Mouse (Mus musculus): ENCODE data around the gene Gpat2.

The Gpat2 gene

DNA sequence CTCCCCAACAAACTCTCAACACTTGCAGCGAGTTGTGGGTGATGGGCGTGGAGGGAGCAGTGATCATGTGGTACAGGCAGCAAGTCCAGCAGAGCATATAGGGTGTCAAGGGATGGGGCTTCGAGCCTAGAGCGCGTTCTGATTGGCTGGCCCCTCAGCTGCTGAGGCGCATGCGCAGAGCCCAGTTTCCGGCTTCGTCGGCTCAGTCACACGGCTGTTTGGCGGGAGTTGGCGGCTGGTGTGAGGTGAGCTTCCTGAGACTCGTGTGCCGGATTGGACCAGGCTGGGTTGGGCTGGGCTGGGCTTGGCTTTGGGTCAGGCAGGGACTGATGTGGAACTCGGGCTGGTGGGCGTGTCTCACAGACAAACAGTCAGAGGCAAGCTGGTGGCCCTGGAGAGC, at the start of gene Gpat2:
Gene Gpat2 (plus strand): TSS at position 223 of the 400 bp plus-strand sequence.
- no peak for DNase-seq (ENCODE audit: low spot score)

DNA sequence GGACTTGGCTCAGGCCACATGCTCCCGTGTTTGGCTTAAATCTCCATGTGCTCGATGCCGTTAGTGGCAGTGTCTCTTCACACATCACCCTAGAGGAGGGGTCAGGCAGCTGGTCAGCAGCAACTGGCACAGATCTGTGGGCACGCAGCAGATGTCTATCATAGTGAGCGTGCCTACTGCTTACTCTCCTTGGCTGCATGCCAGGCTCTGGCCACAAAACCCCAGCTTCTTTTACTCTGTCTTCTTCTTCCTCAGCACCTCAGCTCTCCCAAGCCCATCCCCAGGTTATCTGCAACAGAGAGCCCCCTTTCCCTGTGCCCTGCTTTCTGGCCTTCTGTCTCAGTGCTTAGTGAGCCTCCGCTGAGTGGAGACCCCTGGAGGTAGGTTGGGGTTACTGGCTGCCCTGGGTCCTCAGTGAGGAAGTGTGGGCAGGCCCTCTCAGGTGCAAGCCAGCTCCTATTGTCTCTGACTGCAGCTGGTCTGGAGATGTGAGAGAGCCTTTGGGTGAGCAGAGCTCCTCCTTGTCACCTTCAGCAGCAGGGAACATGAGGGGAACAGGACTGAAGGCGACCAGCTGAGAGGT, 49.1 kb upstream of the Gpat2 start:
- DNase-seq (ENCODE audit: low spot score): no peak

DNA sequence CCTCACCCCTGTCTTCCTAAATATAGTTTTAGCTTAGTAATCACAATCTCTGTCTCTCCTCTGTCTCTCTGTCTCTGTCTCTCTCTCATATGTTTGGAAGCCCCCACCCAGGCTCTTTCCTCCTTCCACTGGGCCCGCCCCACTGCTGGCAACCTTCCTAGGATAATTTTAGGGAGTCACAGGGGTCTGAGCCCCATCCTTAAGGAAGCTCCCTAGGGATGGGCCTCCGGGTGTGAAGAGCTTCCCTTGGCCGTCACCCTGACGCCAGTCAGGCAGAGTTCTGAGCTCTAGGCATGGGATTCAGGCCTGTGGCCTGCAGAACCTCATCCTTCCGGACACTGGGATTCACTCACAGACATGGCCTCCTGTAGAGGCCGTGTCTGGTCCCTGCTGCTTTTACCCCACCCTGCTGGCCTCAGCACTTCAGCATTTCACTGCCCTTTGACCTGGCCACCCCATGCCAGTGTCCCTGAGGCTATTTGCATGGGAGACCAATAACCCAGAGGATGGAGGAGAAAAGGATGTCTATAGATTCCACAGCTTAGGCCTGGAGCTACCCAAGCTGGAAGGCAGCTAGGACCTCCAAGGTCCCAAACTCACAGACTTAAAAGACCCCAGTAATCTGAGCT, 48.5 kb upstream of the Gpat2 start:
- no peak for DNase-seq (ENCODE audit: low spot score)

DNA sequence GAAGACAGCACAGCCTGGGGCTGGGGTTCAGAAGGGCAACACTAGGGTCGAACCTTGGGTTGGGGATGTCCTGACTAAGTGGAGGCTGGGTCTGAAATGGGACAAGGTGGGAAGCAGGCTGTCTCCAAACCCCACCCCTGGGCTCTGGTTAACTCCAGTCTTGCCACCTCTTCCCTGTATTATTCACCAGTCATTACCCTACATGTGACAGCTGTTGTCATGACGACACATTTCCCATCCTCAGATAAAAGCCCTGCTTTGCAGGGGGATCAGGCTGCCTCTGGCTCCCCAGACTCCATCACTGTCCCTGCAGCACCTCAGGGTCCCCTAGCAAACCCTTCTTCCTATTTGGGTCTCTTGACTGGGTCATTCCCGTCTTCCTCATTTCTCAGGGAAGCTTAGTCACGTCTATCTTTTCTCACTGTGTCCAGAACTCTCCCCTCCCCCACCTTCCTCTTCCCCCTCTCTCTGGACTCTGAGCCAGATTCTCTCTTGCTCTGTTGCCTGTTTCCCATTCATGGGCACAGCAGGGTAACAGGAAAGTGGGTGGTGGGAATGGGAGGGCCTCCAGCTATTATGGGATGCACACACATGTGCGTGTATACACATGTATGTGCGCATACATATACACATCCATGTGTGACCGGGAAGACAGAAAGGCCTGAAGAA, 46.9 kb upstream of the Gpat2 start:
- no peak for DNase-seq (ENCODE audit: low spot score)

DNA sequence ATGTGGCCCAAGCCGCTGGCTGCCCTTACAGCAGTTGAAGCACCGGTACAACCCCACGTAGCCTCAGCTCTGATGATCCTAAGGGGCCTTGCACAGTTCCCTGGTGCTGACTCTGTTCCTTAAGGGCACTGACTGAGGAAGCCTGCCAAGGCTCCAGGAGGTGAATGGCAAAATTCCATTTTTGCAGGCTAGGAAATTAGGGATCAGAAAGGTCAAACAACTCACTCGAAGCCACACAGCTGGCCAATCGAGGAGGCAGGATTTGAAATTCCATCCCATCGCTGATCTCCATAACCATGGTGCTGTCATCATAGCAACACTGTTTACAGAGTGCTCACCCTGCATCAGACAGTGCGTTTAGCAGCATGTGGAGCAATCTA, 46.4 kb upstream of the Gpat2 start:
- DNase-seq (ENCODE audit: low spot score): no peak

DNA sequence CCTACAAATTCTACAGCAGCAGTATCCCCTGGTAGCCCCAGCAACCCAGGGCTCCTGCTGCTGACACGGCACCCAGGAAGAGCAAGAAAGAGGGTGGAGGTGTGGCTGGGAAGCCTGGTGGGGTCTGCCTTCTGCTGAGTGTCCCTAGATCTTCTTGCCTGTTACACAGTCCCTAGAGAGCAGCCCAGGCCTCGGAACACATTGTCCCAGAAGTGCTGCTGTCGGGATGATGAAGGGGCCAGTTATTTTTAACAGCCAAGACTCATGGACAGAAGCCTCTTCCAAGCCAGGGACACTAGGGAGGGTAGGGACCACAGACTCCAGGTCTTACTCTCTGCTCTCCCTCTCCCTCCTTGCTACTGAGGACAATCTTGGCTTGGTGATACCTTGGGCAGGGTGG, 45.7 kb upstream of the Gpat2 start:
- no peak for DNase-seq (ENCODE audit: low spot score)

DNA sequence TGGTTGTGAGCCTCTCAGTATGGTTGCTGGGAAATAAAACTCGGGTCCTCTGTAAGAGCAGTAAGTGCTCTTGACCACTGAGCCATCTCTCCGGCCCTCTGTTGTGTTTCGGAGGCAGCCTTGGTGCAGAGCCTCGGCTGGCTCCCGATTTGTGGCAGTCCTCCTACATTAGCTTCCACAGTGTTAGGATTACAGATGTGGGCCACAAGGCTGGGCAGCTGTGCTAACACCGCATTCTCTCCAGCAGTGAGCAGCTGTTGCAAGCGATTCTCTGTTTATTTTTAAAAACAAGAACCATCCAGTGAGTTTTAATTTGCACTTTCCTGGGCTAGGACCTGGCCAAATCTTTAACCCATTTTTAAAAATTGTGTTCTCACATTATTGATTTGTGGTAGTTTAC, 41.1 kb upstream of the Gpat2 start:
- DNase-seq (ENCODE audit: low spot score): no peak

DNA sequence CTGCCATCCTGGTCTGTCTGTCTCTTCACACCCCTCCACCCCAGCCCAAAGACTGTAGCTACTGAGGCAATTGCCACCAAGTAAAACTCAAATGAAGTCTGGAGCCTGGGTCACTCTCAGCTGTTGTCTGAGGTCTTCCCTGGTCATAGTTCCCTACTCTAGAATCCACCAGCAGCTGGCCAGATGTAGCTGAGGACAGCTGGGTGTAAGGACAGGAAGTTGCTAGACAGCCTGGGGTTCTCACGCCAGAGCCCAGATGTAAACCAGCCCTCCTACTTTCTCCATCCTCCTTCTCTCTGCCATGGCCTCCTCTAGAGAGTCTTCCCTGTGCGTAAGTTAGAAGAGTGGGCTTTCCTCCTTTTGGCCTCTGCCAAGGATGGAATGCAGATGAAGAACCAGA, 37.5 kb upstream of the Gpat2 start:
- DNase-seq (ENCODE audit: low spot score): no peak

DNA sequence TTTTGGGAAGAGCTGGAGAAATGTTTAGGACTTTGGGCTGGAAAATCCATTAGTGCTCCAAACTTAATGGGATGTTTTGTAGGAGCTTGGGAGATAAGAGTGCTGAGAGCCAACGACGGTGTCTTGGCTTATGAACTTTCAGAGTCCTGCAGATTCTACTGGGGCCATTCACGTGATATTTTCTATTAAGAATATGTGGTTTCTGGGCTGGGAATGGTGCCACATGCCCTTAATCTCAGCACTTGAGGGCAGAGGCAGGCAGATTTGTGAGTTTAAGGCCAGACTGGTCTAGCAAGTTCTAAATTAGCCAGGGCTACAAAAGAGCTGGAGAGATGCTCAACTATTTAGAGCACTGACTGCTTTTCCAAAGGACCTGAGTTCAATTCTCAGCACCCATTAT, 34.6 kb upstream of the Gpat2 start:
- no peak for DNase-seq (ENCODE audit: low spot score)

DNA sequence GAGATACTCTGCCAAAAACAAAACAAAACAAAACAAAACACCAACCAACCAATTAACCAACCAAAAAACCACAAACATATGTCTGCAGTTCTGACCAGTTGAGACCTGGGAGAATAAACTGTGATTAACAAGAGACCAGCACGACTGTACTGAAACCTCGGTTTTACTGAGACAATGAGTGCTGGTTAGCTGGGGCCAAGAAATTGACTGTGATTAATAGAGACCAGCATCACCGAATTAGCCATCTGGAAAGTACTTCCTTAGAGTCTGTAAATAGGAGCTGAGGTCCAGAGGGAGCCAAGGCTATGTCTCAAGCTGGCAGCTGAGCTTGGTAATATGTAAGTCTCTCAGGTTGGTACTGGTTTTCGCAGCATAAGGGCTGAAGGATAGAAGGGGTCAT, 34.2 kb upstream of the Gpat2 start:
- no peak for DNase-seq (ENCODE audit: low spot score)

DNA sequence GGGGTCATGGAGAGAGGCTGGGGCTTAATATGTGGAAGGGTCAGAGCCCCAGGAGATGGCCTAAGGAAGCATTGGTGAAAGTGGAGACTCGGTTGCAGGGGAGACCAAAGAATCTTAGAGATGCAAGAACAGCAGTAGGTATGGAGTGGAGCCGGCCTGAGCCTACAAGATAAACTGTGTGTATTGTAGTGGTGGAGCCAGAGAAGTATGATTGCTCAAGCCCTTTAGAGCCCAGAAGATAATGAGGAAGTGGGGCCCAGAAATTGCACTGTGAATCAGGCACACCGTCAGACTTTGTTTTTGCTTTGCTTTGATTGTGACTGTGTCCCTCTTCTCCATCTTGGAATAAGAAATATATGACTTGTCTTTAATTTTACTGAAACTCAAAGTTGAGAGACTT, 33.7 kb upstream of the Gpat2 start:
- DNase-seq (ENCODE audit: low spot score): no peak

DNA sequence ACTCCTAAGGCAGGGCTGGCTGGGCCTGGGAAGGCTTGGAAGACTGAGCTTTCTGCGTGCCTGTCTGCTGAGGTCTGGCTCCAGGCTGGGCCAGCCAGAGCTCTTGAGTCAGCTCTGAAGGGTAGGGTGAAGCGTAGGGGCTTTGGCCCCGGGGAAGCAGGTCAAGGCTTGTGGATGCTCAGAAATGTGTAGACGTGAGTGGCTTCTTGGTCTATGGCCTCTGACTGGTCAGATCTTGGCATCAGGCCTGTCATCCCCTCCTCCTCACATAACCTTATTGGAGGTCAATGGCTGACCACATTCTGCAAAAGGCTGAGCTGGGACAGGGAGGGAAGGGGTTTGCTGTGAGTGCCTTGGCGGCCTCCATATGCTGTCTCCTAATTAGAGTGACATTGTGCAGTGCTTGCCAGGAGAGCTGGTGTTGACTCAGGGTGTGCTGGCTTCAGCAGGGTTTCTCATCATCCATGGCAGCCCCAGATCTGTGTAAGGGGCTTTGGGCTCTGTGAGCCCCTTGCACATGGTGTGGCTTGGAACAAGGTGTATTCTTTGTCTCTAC, 30.3 kb upstream of the Gpat2 start:
- DNase-seq (ENCODE audit: low spot score): no peak

DNA sequence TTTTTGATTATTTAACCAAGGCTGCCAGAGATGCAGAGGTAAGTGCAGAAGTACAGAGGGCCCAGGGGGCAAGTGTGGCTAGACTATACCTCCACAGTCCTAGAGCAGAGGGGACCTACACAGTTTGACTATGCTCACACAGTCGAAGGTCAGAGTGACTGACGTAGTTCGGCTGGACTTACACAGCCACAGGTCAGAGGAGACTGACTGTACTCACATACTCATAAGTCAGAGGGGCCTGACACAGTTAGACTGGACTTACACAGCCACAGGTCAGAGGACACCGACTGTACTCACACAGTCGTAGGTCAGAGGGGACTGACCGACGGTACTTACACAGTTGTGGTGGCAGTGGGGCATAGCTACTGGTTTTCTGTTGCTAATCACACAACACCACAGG, 26.3 kb upstream of the Gpat2 start:
- no peak for DNase-seq (ENCODE audit: low spot score)

DNA sequence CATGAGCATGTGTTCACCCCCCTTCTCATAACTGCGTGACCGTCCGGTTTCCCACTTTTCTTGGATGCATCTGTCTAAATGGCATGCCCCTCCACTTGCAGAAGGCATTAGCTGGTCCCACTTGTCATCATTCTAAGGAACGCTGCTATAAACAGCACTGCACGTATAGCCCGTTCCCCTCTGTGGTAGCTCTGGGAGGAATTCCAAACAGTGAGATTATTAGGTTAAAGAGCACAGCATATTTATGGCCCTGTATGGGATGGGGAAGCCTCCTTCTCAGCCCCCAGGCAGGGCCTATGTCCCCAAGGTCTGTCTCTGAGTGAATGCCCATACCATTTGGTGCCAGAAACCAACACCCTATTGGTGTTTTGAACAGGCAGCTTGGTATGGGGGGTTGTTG, 13.9 kb upstream of the Gpat2 start:
- DNase-seq (ENCODE audit: low spot score): no peak

DNA sequence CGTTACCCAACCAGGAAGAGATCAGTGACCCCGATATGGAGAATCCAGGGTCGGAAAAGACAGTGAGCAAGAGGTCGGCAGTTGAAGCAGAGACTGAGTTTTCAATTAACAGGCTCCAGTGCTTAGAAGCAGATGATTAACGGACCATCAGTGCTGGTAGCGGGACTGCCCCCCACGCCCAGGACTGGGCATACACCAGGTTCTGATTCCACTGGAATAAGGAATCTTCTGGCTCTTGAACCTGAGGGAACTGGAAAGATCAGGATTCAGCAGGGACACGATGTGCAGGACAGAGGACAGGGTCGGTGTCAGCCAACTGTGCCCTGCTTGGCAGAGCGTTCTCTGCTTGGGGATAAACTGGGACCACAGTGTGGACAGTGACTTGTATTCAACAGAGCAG, 9.2 kb upstream of the Gpat2 start:
- DNase-seq (ENCODE audit: low spot score): no peak

DNA sequence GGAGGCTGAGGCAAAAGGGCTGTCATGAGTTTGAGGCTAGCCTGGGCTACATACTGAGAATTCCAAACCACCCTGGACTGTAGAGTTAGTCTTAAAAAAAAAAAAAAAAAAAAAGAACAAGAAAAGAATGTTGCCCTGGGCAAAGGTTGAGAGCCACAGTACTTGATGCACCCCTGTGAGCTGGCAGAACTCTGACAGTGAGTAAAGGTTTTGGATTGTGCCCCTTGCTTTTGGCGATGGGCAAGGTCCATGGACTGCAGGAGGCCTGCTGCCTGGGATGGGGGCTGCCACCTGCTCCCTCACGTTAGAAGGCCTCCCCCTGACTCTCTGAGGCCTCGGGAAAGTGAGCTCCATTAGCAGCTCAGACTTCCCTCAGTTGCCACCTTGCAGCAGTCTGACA, 8.3 kb upstream of the Gpat2 start:
- no peak for DNase-seq (ENCODE audit: low spot score)

DNA sequence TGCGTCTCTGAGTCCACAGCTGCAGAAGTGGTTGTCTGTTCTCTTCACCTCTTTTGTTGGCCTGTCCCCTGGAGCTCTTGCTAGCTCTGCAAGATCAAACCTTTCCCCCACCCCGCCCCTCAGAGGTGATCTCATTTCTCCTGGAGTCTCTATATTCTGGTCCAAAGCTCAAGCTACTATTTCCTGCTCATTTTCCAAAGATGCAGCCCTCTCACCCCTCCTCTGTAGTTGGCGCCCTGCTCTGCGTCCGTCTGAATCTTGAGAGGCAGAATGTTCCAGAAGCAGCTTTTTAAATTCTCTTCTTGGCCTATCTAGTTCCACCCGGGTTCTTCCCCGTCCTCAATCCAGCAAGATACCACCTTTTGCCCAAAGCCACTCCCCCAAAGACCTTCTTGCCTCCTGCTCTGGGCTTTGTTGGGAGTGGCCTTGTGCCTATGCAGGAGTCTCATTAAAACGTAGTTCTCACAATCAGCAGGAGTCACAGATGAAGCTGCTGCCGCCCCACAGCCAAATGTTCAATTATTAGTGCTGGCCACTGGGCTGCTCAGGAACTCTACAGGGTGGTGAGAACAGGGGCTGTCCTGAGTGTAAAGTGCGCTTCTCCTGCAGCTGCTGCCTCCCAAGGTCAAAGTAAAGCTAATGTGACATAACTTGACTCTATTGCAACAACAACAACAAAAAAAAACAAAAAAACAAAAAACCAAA, 6.6 kb upstream of the Gpat2 start:
- no peak for DNase-seq (ENCODE audit: low spot score)

DNA sequence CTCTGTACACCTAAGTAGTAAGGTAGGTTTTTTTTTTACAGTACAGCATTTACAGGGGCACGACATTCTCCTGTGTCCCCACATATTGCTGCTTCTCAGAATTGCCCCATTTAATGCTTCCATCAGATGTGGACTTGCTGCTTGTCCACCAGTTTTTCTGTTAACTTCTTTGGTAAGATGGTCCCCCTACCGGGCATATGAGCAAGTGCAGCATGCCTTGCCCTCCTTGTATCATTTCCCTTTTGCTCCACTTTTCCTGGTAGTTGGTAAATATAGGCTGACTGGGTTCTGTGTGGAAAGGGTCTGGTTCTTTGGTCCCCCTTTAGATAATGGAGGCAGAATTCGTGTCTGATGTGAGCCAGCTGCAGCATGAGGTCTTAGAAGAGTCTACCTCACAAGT, 5.2 kb downstream of the Gpat2 start:
- DNase-seq (ENCODE audit: low spot score): peak; percentile 71

DNA sequence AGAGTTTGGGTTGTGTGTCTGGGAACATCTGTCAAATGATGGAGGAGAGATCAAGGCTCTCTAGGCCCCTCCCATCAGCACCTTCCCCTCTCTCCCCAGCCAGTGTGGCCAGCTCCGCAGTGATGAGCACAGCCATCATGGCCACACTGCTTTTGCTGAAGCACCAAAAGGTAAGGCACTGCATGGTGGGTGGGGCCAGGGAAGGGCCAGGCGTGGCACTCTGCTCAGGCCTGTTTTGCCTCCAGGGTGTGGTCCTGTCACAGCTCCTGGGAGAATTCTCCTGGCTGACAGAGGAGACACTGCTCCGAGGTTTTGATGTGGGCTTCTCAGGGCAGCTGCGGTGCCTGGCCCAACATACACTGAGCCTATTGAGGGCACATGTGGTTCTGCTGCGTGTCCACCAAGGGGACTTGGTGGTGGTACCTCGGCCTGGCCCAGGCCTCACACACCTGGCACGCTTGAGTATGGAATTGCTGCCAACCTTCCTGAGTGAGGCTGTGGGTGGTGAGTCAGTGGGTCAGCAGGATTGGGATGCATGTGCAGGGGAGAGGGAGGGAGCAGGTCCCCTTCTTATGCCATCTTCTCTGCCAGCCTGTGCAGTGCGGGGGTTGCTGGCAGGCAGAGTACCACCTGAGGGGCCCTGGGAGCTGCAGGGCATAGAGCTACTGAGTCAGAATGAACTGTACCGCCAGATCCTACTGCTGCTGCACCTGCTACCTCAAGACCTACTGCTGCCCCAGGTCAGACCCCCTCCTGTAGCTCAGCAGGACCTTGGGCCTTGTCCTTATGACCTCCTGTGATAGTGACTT, 8.7 kb downstream of the Gpat2 start:
- no peak for DNase-seq (ENCODE audit: low spot score)

DNA sequence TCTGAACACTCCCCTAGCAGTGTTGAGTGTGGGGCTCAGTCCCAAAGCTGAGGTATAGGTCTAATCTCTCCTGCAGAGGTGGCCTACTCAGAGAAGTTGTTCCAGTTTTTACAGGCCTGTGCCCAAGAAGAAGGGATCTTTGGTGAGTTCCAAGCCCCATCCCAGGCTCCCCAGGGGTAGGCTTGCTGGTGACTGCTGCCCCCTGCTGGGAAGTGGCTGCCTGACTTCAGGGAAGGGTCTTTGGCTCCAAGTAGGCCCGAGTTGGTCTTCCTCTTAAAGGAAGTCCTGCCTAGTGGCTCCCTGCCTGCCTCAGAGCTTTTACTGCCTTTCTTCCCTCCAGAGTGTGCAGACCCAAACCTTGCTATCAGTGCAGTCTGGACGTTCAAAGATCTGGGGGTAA, 10.1 kb downstream of the Gpat2 start:
- no peak for DNase-seq (ENCODE audit: low spot score)

DNA sequence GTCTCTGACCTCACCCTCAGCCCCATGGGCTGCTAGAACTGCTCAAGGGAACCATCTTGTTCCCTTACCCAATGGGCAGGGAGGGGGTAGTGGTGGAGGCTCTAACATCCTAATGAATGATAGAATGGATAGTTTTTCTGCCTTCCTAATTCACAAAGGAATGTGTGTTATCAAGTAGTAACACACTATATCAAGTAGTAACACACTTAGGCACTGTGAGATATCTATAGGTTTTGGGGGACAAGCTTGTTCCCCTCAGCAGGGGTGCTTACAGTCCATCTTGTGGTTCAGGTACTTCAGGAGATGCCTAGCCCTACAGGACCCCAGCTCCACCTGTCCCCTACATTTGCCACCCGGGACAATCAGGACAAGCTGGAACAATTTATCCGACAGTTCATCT, 10.6 kb downstream of the Gpat2 start:
- no peak for DNase-seq (ENCODE audit: low spot score)

DNA sequence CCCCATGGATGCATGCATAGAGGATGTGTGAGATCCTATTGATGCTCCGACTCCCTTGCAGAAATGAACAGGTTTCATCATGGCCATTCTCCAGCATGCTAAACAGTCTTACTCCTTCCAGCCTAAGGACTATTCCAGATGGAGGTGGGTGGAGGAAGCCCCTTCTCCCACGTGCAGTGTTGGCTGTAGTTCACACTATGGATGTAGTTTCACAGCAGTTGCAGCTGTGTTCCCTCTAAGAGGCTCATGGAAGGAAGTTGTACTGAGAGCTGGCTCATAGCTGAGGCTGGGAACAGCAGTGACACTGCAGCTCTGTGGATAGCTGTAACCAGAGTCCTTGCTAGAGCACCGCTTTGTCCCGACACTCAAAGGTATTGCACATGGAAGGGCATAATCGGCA, 12.7 kb downstream of the Gpat2 start:
- DNase-seq (ENCODE audit: low spot score): no peak

Measured in layer of hippocampus, adult 9-10 months (tissue).